ENCODE assay signal across 9 mouse cellular contexts in the genomic region with DNA sequence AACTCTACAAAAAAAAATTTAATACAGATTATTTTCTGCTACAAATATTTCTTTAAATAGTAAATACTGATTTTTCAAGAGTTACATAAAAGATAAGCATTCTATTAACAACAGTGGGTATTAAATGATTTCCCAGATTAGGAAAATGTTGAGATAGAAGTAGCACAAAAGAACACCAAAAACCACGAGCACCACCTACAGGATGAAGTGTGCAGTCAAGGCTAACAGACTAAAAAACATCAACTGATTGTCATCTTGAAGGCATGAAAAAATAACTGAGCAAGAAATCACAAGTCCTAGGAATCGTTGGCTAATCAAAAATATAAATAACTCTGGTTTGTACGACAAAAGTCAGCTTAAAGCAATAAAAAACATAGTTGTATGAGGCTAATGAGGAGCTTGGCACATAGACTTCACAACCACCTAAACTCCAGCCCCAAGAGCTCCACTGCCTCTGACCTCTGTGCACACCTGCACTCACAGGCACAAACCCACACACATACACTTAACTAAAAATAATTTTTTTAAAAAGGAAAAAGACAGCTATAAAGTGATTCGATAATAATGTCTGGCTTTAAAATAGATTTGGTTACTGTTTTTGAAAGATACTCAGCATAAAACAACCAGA. TPM values are rescaled to one million over a fixed set of nuclear protein-coding genes. Genes with fewer than 3 reads are reported as not detected.
DNase-seq lines count a peak whose midpoint lies in the region; ATAC-seq and TF ChIP-seq lines count a peak whose summit lies in the region.
"Had no signal": no experiment of that assay in that cellular context is flagged by ENCODE, and none has a peak within 500 bp of the region (broad histone marks: within the 10 kb centered on the region; RNA-seq: fewer than 3 reads in every experiment).

No protein-coding gene starts in this region.

- H3K27ac ChIP-seq in heart, postnatal 0 days (ENCODE audit: low read depth), result no peak overlapping the region
- no peak overlapping the region for H3K27ac ChIP-seq in heart, embryonic 12.5 days (ENCODE audit: poor library complexity, severe bottlenecking)
- H3K27ac ChIP-seq in forebrain, embryonic 10.5 days, result 0 out of 2 replicates have a peak overlapping the region, but pooled peaks have one; percentile 74
- H3K27ac ChIP-seq: hindbrain, embryonic 15.5 days had no signal

- H3K27me3 ChIP-seq in heart, postnatal 0 days (ENCODE audit: control insufficient read depth, insufficient read depth, low read length), result no peaks in the 10 kb centered on the region
- no peaks in the 10 kb centered on the region for H3K27me3 ChIP-seq in heart, embryonic 12.5 days (replicated peaks)
- peaks cover 4% of the 10 kb centered on the region; the same call in 1 of the 2 replicates for H3K27me3 ChIP-seq in forebrain, embryonic 10.5 days (ENCODE audit: poor library complexity, severe bottlenecking)
- H3K27me3 ChIP-seq: hindbrain, embryonic 15.5 days had no signal

- WGBS in heart, postnatal 0 days, result 28% methylated on average over 4 of the region's 4 CpGs
- 45% methylated on average over 4 of the region's 4 CpGs for WGBS in heart, embryonic 12.5 days
- WGBS in forebrain, embryonic 10.5 days, result 62% methylated on average over 4 of the region's 4 CpGs

- ATAC-seq in heart, postnatal 0 days (ENCODE audit: insufficient read depth, low read depth), result no peak
- no peak for ATAC-seq in heart, embryonic 12.5 days (ENCODE audit: insufficient number of reproducible peaks, low FRiP score)

- H3K4me2 ChIP-seq in heart, postnatal 0 days (ENCODE audit: low read depth, low read length), result no peak overlapping the region
- H3K4me2 ChIP-seq in heart, embryonic 12.5 days, result no peak overlapping the region
- H3K4me2 ChIP-seq: hindbrain, embryonic 15.5 days had no signal

- TF ChIP-seq CTCF in heart, postnatal 0 days (IDR thresholded peaks at IDR 0.05; ENCODE audit: low read depth), result peak; percentile 75

- no peak overlapping the region for H3K9ac ChIP-seq in heart, postnatal 0 days (replicated peaks; ENCODE audit: low read depth, low read length)
- H3K9ac ChIP-seq in heart, embryonic 12.5 days, result no peak overlapping the region
- H3K9ac ChIP-seq: hindbrain, embryonic 15.5 days had no signal

- H3K9me3 ChIP-seq in heart, postnatal 0 days (replicated peaks; ENCODE audit: control insufficient read depth, low read length), result no peaks in the 10 kb centered on the region
- no peaks in the 10 kb centered on the region for H3K9me3 ChIP-seq in heart, embryonic 12.5 days (replicated peaks)
- no peaks in the 10 kb centered on the region for H3K9me3 ChIP-seq in forebrain, embryonic 10.5 days
- H3K9me3 ChIP-seq: hindbrain, embryonic 15.5 days had no signal

- peaks cover 4% of the 10 kb centered on the region; the same call in 1 of the 2 replicates for H3K4me1 ChIP-seq in heart, postnatal 0 days (ENCODE audit: control insufficient read depth, insufficient read depth)
- peaks cover 11% of the 10 kb centered on the region; the same call in 1 of the 2 replicates for H3K4me1 ChIP-seq in heart, embryonic 12.5 days (replicated peaks)
- peaks cover 39% of the 10 kb centered on the region for H3K4me1 ChIP-seq in forebrain, embryonic 10.5 days

- no peak overlapping the region for H3K4me3 ChIP-seq in heart, postnatal 0 days (ENCODE audit: low read depth, low read length)
- H3K4me3 ChIP-seq in heart, embryonic 12.5 days, result no peak overlapping the region
- no peak overlapping the region for H3K4me3 ChIP-seq in forebrain, embryonic 10.5 days
- H3K4me3 ChIP-seq: hindbrain, embryonic 15.5 days had no signal

- TF ChIP-seq EP300 in heart, postnatal 0 days (IDR thresholded peaks at IDR 0.05; ENCODE audit: low read depth), result no peak

- peak; percentile 23 for DNase-seq in heart, postnatal 0 days (ENCODE audit: low spot score)
- DNase-seq in CD4-positive helper T cell, adult 2 months (ENCODE audit: low read depth, low spot score), result peak; percentile 61
- DNase-seq in adrenal gland, postnatal 36 days, result peak; percentile 42 to 61
- no peak for DNase-seq in forebrain, embryonic 10.5 days (ENCODE audit: extremely low spot score, low spot score)
- DNase-seq in kidney, adult 9 months, result peak; percentile 57
- peak; percentile 22 to 44 for DNase-seq in lung, adult 18-20 months
- peak; percentile 40 for DNase-seq in right cerebral cortex, postnatal 14 days

- H3K36me3 ChIP-seq in heart, postnatal 0 days (replicated peaks; ENCODE audit: control insufficient read depth, insufficient read depth, low read length), result no peaks in the 10 kb centered on the region
- H3K36me3 ChIP-seq in heart, embryonic 12.5 days, result peaks cover 4% of the 10 kb centered on the region; the same call in 1 of the 2 replicates
- peaks cover 11% of the 10 kb centered on the region for H3K36me3 ChIP-seq in forebrain, embryonic 10.5 days (replicated peaks)
- H3K36me3 ChIP-seq: hindbrain, embryonic 15.5 days had no signal

RNA-seq across cellular contexts. Expression of a gene that starts 35.3 kb away (rescaled TPM):
- 15.3 and 27.0 TPM in 2 replicates for total RNA-seq in heart, postnatal 0 days (2014; rRNA removed; ENCODE audit: low replicate concordance)
- polyA plus RNA-seq in heart, postnatal 0 days (2015; fragmentation: Nextera tagmentation; extraction: Ambion mirVana), result 5.2 and 5.7 TPM in 2 replicates
- polyA plus RNA-seq in heart, embryonic 12.5 days (2016; fragmentation: Nextera tagmentation; extraction: Ambion mirVana), result 11.9 and 12.8 TPM in 2 replicates
- total RNA-seq in adrenal gland, postnatal 36 days (2021), result 10 to 100 TPM; 11.2 to 14.3 TPM
- polyA plus RNA-seq in forebrain, embryonic 10.5 days (2016; fragmentation: Nextera tagmentation; extraction: Ambion mirVana), result 23.6 and 25.4 TPM in 2 replicates
